Mouse (Mus musculus) kidney, postnatal 4 days (tissue): ENCODE data around the gene Usp43.

Experiments
- DNase-seq, 2 experiments: peaks; one replicate each; pipeline ENCODE4 v3.0.0; 2021; ENCODE audit warnings: mixed read lengths in 2 of 2

Gene Usp43

GRCm38 (mm10) chr11:67921827-67922754, at the start of gene Usp43:
Gene Usp43 (minus strand): TSS chr11:67922153.
- DNase-seq = peak; percentile 84 to 92

DNA sequence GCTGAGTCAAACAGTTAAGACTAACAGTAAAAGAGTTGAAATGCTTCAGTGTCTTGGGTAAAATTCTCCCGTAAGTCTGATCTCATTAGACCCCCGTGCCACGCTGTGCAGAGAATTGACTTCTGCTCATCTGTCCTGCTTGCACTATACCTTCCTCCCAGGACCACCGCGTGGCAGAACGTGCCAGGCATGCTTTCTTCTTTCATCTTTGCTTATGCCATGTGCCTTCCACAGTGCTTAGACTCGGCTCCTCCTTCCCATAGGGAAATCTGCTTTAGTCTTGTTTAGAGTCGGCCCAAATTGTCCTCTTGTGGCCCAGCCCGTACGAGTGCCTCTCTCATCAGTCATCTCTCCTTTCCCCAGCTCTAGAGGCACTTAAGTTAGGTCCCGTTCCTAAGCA, 45.9 kb upstream of the Usp43 start:
- no peak for DNase-seq

- DNase-seq = peak; percentile 99
Measured at GRCm38 (mm10) chr11:67965905-67966878, 44.2 kb upstream of the Usp43 start, which contains the start of gene Stx8. Gene Stx8 (plus strand): TSS chr11:67966193.

DNA sequence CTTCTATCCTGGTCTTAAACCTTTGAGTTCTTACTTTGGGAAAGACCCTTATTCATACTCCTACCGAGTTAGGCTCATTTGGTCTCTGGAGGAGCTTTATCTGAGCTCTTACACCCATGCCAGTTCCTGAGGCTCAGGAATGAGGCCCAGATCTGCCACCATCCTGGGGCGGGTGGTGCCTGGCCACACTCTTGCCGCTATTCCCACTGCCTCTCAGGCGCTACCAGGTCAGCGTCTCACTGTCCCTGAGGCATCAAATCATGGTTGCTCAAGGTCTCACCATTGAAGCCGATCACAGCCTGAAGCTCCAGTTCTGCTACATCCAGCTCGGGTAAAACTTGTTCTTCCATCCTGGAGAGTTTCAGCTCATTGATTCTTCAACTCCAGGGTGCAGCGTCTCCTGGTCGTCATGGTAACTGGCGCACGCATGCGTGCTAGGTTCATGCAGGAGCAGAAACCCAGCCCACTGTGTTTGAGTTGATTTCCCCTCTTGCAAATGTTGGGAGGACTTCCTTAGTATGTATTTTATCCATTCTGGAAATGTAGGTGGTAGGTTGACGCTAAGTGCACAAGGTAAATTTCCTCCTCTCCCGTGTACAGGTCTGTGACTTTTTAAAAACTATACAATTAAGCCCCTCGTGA, 43.4 kb upstream of the Usp43 start, which contains the start of gene Cfap52:
Gene Cfap52 (minus strand): TSS at position 410 of the 642 bp plus-strand sequence.
- peak; percentile 92 to 94 for DNase-seq

DNA sequence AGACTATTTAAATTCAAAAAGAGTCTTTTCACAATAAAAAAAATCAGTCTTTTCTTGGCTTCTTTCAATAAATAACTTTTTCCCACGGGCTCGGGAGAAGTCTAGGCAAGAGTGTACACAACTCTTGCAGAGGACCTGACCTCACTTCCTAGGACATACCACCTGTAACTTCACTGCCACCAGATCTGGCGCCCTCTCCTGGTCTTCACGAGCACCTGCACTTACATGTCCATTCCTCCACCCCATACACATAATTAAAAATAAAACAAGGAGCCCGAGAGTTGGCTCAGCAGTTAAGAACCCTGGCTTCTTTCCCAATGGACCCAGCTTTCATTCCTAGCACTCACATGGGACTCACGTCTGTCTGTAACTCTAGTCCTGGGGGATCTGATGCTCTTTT, 42.2 kb upstream of the Usp43 start:
- DNase-seq = no peak

GRCm38 (mm10) chr11:67954413-67954812, 32.5 kb upstream of the Usp43 start:
- no peak for DNase-seq

- DNase-seq = no peak
Measured at GRCm38 (mm10) chr11:67953604-67954003, 31.7 kb upstream of the Usp43 start.

DNA sequence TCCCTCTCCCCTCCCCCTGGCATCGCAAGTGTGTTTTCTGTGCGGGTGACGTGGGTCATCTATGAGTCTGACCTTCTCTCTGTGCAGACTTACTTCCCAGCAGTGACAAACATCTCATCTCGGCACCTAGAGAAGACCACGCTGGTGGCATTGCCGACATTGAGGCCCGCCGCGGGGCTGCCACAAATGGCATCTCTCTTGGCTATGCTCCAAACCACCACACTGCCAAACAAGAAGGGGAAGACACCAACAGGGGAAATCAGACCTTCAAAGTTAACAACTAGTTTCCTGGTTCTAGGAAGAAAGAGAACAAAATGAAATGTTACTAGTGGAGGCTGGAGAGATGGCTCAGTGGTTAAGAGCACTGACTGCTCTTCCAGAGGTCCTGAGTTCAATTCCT, 27.5 kb upstream of the Usp43 start:
- no peak for DNase-seq

DNA sequence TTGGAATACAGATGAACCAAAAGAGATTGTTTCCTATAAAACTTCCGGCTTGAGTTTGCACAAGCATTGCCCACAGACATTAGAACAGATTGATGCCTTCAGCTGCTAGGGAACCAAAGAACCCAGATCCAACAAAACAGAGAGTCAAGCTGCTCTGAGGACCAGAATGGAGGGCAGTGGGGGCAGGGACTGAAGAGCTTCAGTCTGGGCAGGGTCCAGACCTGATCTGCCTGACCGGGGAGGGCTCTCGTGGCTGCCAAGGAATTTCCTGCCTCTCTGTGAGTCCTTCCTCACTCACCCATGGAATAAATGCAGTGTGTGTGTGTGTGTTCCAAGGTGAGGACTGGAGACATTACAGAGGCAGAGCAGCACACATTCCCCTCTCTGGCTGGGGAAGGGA, 26.3 kb upstream of the Usp43 start:
- peak; percentile 40 to 52 for DNase-seq

- no peak for DNase-seq
Measured at GRCm38 (mm10) chr11:67932156-67932555, 10.2 kb upstream of the Usp43 start.

DNA sequence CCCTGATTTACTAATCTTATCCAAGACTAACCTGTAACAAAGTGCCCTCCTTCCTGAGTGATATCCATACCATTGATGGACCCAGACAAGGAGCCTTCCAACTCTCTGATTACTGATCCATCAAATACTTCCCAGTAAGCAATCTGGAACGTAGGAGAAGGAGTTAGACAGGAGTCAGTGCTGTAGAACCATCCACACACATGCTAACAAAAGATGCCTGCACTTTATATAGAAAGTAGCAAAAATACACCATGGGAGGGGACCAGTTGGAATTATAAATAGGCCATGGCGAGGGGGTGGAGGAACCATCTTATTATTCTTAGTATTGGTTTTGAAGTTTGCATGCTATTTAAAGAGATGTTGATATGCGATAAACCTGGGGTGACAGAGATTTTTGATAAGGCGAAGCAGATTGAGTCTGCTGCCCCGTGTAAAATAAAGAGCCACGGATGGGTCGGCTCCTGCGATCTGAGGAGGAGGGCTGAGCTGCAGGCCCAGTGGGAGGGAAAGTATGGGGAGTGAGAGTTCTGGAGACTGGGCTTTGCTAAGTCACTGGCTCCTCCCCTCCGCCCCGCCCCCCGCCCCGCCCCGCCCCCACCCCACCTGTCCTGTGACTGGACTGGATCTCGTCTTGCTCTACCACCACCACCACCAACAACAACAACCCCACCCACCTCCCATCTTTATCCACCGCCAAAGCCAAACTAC, 4.5 kb upstream of the Usp43 start:
- no peak for DNase-seq

GRCm38 (mm10) chr11:67925000-67925399, 3.0 kb upstream of the Usp43 start:
- DNase-seq = no peak

GRCm38 (mm10) chr11:67923720-67924119, 1.8 kb upstream of the Usp43 start:
- no peak for DNase-seq

GRCm38 (mm10) chr11:67922755-67923125, 787 bp upstream of the Usp43 start:
- DNase-seq = peak; percentile 90 to 94

GRCm38 (mm10) chr11:67921091-67921826, 694 bp downstream of the Usp43 start:
- DNase-seq = peak; percentile 63 to 76

- no peak for DNase-seq
Measured at GRCm38 (mm10) chr11:67920226-67920960, 1.6 kb downstream of the Usp43 start.

- DNase-seq = no peak
Measured at GRCm38 (mm10) chr11:67919593-67919992, 2.4 kb downstream of the Usp43 start.

GRCm38 (mm10) chr11:67917126-67917525, 4.8 kb downstream of the Usp43 start:
- DNase-seq = no peak

- no peak for DNase-seq
Measured at GRCm38 (mm10) chr11:67911074-67911473, 10.9 kb downstream of the Usp43 start.

DNA sequence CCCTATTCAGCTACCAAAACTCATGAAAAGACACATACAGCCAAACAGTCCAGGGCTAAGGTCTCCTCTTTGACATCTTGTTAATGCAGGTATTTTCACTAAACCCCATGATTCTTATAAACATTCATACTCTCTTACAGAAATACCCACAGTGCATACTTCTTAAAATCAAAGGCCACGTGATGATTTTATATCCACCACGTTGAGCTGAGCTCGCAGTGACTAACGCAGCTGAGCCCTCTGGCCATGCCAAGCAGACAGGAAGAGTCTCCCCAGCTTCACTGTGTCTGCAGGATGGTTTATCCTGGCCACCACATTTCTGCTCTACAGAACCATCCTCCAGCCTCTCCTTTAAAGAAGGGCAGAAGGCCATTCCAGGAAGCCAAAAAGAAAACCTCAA, 18.2 kb downstream of the Usp43 start:
- no peak for DNase-seq
